Mouse (Mus musculus): Measurements from ENCODE around the gene Ppp2r5b. TPM values are rescaled to one million over a fixed set of nuclear protein-coding genes. Genes with fewer than 3 reads are reported as not detected.

Gene Ppp2r5b
- polyA plus RNA-seq, 1 experiment from 2014 or later = 52.4 TPM

GRCm38 (mm10) chr19:6242281-6242680, 6.6 kb upstream of the Ppp2r5b start:
- peaks cover 15% of the 10 kb centered on the region for H3K4me1 ChIP-seq
- H3K4me3 ChIP-seq (replicated peaks) = peak overlapping the region; percentile 66
- H3K27ac ChIP-seq = no peak overlapping the region
- 1% methylated on average over 4 of the region's 4 CpGs for WGBS
- H3K9ac ChIP-seq = peak overlapping the region; percentile 85
- ATAC-seq (ENCODE audit: low FRiP score) = no peak
- H3K36me3 ChIP-seq (replicated peaks) = peaks cover 21% of the 10 kb centered on the region
- no peaks in the 10 kb centered on the region for H3K9me3 ChIP-seq
- H3K27me3 ChIP-seq = no peaks in the 10 kb centered on the region
- H3K4me2 ChIP-seq = peak overlapping the region; percentile 84

GRCm38 (mm10) chr19:6241274-6242107, 5.8 kb upstream of the Ppp2r5b start, which contains the start of gene Atg2a:
Atg2a (plus strand) TSS chr19:6241668.
- H3K4me3 ChIP-seq (replicated peaks) = peak within 1 kb of the TSS; percentile 66
- under 1% methylated on average over 55 of the region's 55 CpGs for whole genome bisulfite sequencing
- peak within 1 kb of the TSS; percentile 84 for H3K4me2 ChIP-seq
- H3K27me3 ChIP-seq = no peaks in the 10 kb centered on the region
- peaks cover 16% of the 10 kb centered on the region for H3K4me1 ChIP-seq
- peaks cover 13% of the 10 kb centered on the region for H3K36me3 ChIP-seq (replicated peaks)
- peak; percentile 95 for ATAC-seq (ENCODE audit: low FRiP score)
- H3K27ac ChIP-seq = peak within 1 kb of the TSS; percentile 37; the same call in 1 of the 2 replicates
- H3K9me3 ChIP-seq = no peaks in the 10 kb centered on the region
- H3K9ac ChIP-seq = peak within 1 kb of the TSS; percentile 85

- Histone ChIP-seq H3K4me3 (replicated peaks) (0 out of 2 replicates have a peak overlapping the region, but pooled peaks have one; percentile 66), H3K27ac (no peak overlapping the region)
These were observed 5.1 kb upstream of the Ppp2r5b start for GRCm38 (mm10) chr19:6240725-6241124.

GRCm38 (mm10) chr19:6240136-6240535, 4.5 kb upstream of the Ppp2r5b start:
- no peaks in the 10 kb centered on the region for H3K9me3 ChIP-seq
- no peak overlapping the region for H3K4me3 ChIP-seq (replicated peaks)
- no peak overlapping the region for H3K4me2 ChIP-seq
- no peak overlapping the region for H3K27ac ChIP-seq
- no peak for ATAC-seq (ENCODE audit: low FRiP score)
- H3K9ac ChIP-seq = no peak overlapping the region
- H3K4me1 ChIP-seq = peaks cover 20% of the 10 kb centered on the region
- WGBS = 68% methylated on average over 1 of the region's 1 CpGs
- H3K27me3 ChIP-seq = no peaks in the 10 kb centered on the region
- H3K36me3 ChIP-seq (replicated peaks) = peaks cover 4% of the 10 kb centered on the region

More at GRCm38 (mm10) chr19:6240725-6241124, 5.1 kb upstream of the Ppp2r5b start:
- Histone ChIP-seq H3K4me1 (peaks cover 19% of the 10 kb centered on the region), H3K27me3 (no peaks in the 10 kb centered on the region), H3K9ac (no peak overlapping the region), H3K9me3 (no peaks in the 10 kb centered on the region), H3K36me3 (replicated peaks) (peaks cover 9% of the 10 kb centered on the region), H3K4me2 (peak overlapping the region; percentile 84)
- 40% methylated on average over 5 of the region's 5 CpGs for WGBS
- no peak for ATAC-seq (ENCODE audit: low FRiP score)

- H3K27me3 ChIP-seq = no peaks in the 10 kb centered on the region
- ATAC-seq (ENCODE audit: low FRiP score) = no peak
- H3K4me2 ChIP-seq = no peak overlapping the region
- peaks cover 3% of the 10 kb centered on the region; the same call in 1 of the 2 replicates for H3K36me3 ChIP-seq (replicated peaks)
- peaks cover 33% of the 10 kb centered on the region for H3K4me1 ChIP-seq
- no peak overlapping the region for H3K27ac ChIP-seq
- H3K9ac ChIP-seq = no peak overlapping the region
- no peaks in the 10 kb centered on the region for H3K9me3 ChIP-seq
- no peak overlapping the region for H3K4me3 ChIP-seq (replicated peaks)
These were observed 3.1 kb upstream of the Ppp2r5b start for GRCm38 (mm10) chr19:6238740-6239139.

- Histone ChIP-seq H3K4me3 (replicated peaks) (no peak overlapping the region), H3K9ac (no peak overlapping the region), H3K9me3 (no peaks in the 10 kb centered on the region), H3K27ac (no peak overlapping the region), H3K27me3 (no peaks in the 10 kb centered on the region), H3K4me1 (peaks cover 20% of the 10 kb centered on the region), H3K4me2 (no peak overlapping the region), H3K36me3 (replicated peaks) (peaks cover 17% of the 10 kb centered on the region; the same call in 1 of the 2 replicates)
- no peak for ATAC-seq (ENCODE audit: low FRiP score)
- 66% methylated on average over 7 of the region's 7 CpGs for WGBS
These were observed 1.2 kb upstream of the Ppp2r5b start for GRCm38 (mm10) chr19:6236842-6237241.

GRCm38 (mm10) chr19:6236053-6236441, 375 bp upstream of the Ppp2r5b start:
- peak overlapping the region; percentile 72 for H3K4me3 ChIP-seq (replicated peaks)
- H3K27ac ChIP-seq = peak overlapping the region; percentile 95
- peak overlapping the region; percentile 80 for H3K9ac ChIP-seq
- H3K4me1 ChIP-seq = peaks cover 20% of the 10 kb centered on the region
- H3K36me3 ChIP-seq (replicated peaks) = peaks cover 25% of the 10 kb centered on the region
- no peaks in the 10 kb centered on the region for H3K9me3 ChIP-seq
- H3K27me3 ChIP-seq = no peaks in the 10 kb centered on the region
- peak; percentile 91 for ATAC-seq (ENCODE audit: low FRiP score)
- H3K4me2 ChIP-seq = peak overlapping the region; percentile 75
- 0% methylated on average over 9 of the region's 9 CpGs for WGBS

- 63% methylated on average over 10 of the region's 11 CpGs for WGBS
- H3K4me3 ChIP-seq (replicated peaks) = peak overlapping the region; percentile 72
- H3K27ac ChIP-seq = no peak overlapping the region
- ATAC-seq (ENCODE audit: low FRiP score) = no peak
- peaks cover 39% of the 10 kb centered on the region for H3K36me3 ChIP-seq (replicated peaks)
- no peaks in the 10 kb centered on the region for H3K27me3 ChIP-seq
- peak overlapping the region; percentile 75 for H3K4me2 ChIP-seq
- peaks cover 18% of the 10 kb centered on the region for H3K4me1 ChIP-seq
- H3K9ac ChIP-seq = peak overlapping the region; percentile 80
- H3K9me3 ChIP-seq = no peaks in the 10 kb centered on the region
These were observed 1.2 kb downstream of the Ppp2r5b start for GRCm38 (mm10) chr19:6234337-6235083.

- Histone ChIP-seq H3K9me3 (no peaks in the 10 kb centered on the region), H3K36me3 (replicated peaks) (peaks cover 47% of the 10 kb centered on the region), H3K4me2 (no peak overlapping the region), H3K4me3 (replicated peaks) (no peak overlapping the region), H3K9ac (no peak overlapping the region), H3K27me3 (no peaks in the 10 kb centered on the region), H3K4me1 (peaks cover 18% of the 10 kb centered on the region), H3K27ac (no peak overlapping the region)
- no peak for ATAC-seq (ENCODE audit: low FRiP score)
- 91% methylated on average over 16 of the region's 16 CpGs for WGBS
These were observed 2.0 kb downstream of the Ppp2r5b start for GRCm38 (mm10) chr19:6233647-6234046.

- Histone ChIP-seq H3K27ac (no peak overlapping the region), H3K4me2 (no peak overlapping the region), H3K9ac (peak overlapping the region; percentile 17; the same call in 1 of the 2 replicates), H3K4me3 (replicated peaks) (no peak overlapping the region), H3K4me1 (peaks cover 17% of the 10 kb centered on the region), H3K36me3 (replicated peaks) (peaks cover 65% of the 10 kb centered on the region), H3K9me3 (no peaks in the 10 kb centered on the region), H3K27me3 (no peaks in the 10 kb centered on the region)
- ATAC-seq (ENCODE audit: low FRiP score) = no peak
- 85% methylated on average over 2 of the region's 2 CpGs for WGBS
These were observed 4.6 kb downstream of the Ppp2r5b start for GRCm38 (mm10) chr19:6231036-6231435.

GRCm38 (mm10) chr19:6230411-6230810, 5.3 kb downstream of the Ppp2r5b start:
- Histone ChIP-seq H3K4me3 (replicated peaks) (no peak overlapping the region), H3K27me3 (no peaks in the 10 kb centered on the region), H3K9me3 (no peaks in the 10 kb centered on the region), H3K36me3 (replicated peaks) (peaks cover 65% of the 10 kb centered on the region), H3K9ac (no peak overlapping the region), H3K4me1 (peaks cover 18% of the 10 kb centered on the region), H3K27ac (no peak overlapping the region), H3K4me2 (no peak overlapping the region)
- WGBS = 93% methylated on average over 4 of the region's 4 CpGs
- no peak for ATAC-seq (ENCODE audit: low FRiP score)

- no peak overlapping the region for H3K9ac ChIP-seq
- H3K4me1 ChIP-seq = peaks cover 5% of the 10 kb centered on the region; the same call in 1 of the 2 replicates
- H3K27ac ChIP-seq = no peak overlapping the region
- no peaks in the 10 kb centered on the region for H3K9me3 ChIP-seq
- 79% methylated on average over 4 of the region's 4 CpGs for WGBS
- H3K27me3 ChIP-seq = no peaks in the 10 kb centered on the region
- no peak overlapping the region for H3K4me3 ChIP-seq (replicated peaks)
- H3K4me2 ChIP-seq = no peak overlapping the region
- H3K36me3 ChIP-seq (replicated peaks) = peaks cover 55% of the 10 kb centered on the region
- ATAC-seq (ENCODE audit: low FRiP score) = no peak
These were observed 7.8 kb downstream of the Ppp2r5b start for GRCm38 (mm10) chr19:6227864-6228263.
